Mouse (Mus musculus): ENCODE data around the gene Znfx1.

The Znfx1 gene

DNA sequence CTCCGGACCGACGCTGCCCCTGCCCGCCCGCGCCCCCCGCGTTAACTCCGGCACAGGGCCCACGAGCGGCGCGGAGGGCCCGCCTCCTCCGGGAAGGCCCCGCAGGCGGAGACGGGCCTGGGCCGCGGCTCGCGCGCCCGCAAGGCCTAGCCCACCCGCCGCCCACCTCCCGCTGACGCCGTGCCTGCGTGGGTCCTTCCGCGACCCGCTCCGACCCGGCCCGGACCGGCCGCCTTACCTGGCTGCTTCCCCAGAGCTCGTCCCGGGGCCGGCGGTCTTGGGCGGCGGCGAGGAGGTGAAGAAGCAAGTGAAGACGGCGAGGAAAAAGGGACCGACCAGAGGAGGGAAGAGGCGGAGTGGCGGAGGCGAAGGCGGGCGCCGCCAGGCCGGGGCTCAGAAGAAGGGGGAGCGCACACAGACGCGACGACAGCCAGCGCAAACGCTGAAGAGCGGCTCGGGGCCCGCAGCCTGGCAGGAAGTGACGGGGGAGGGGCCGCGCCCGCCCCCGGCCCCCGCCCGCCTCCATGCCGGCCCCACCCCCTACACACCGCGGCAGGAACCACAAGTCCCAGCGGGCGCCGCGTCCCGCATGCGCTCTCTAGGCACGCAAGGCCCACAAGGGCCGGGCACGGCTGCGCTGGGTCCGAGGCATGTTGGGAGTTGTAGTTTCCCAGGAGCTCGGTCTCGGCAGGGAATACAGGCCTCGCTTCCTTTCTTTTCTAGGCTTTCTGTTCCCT is 66.9 kb downstream of the Znfx1 start, which contains the start of gene Stau1:
TSS of gene Stau1 (minus strand) at position 504 of the 737 bp plus-strand sequence.
- peak; percentile 97 for ATAC-seq (ENCODE audit: low TSS enrichment)

GRCm38 (mm10) chr2:166995021-166995795 is 67.6 kb downstream of the Znfx1 start:
- ATAC-seq (ENCODE audit: low TSS enrichment) = peak; percentile 17; the same call in 1 of the 2 replicates

- ATAC-seq (ENCODE audit: low TSS enrichment) = no peak
Observed at GRCm38 (mm10) chr2:166991945-166992344, 70.9 kb downstream of the Znfx1 start.

- no peak for ATAC-seq (ENCODE audit: low TSS enrichment)
Observed at GRCm38 (mm10) chr2:166990861-166991260, 72.0 kb downstream of the Znfx1 start.
